28 mouse cellular contexts compared by ENCODE assay signal in genomic region chr5:21810924-21811323, GRCm38 (mm10). TPM values are rescaled to one million over a fixed set of nuclear protein-coding genes. Genes with fewer than 3 reads are reported as not detected.
DNase-seq lines count a peak whose midpoint lies in the region; ATAC-seq and TF ChIP-seq lines count a peak whose summit lies in the region.
"Had no signal": no experiment of that assay in that cellular context is flagged by ENCODE, and none has a peak within 500 bp of the region (broad histone marks: within the 10 kb centered on the region; RNA-seq: fewer than 3 reads in every experiment).

No protein-coding gene starts in this region.

- no peak for ATAC-seq in neural tube, embryonic 11.5 days (ENCODE audit: insufficient read depth, low FRiP score, low TSS enrichment)
- no peak for ATAC-seq in stomach, postnatal 0 days (ENCODE audit: low FRiP score, low TSS enrichment)
- ATAC-seq: activated CD4-positive, CD25-positive, alpha-beta regulatory T cell, adult 4 months; forebrain, embryonic 14.5 days; forebrain, embryonic 16.5 days; Patski had no signal

- TF ChIP-seq CTCF in stomach, postnatal 0 days (IDR thresholded peaks at IDR 0.05; ENCODE audit: low read depth), result no peak

- H3K9ac ChIP-seq in neural tube, embryonic 11.5 days (ENCODE audit: low read length), result no peak overlapping the region
- H3K9ac ChIP-seq in stomach, postnatal 0 days (ENCODE audit: low read length), result no peak overlapping the region
- H3K9ac ChIP-seq: embryonic facial prominence, embryonic 13.5 days; embryonic facial prominence, embryonic 15.5 days; forebrain, embryonic 12.5 days had no signal

- WGBS in neural tube, embryonic 11.5 days, result 84% methylated on average over 10 of the region's 10 CpGs
- WGBS in stomach, postnatal 0 days, result 70% methylated on average over 10 of the region's 10 CpGs

- no peaks in the 10 kb centered on the region for H3K36me3 ChIP-seq in neural tube, embryonic 11.5 days (ENCODE audit: control insufficient read depth, insufficient read depth, low read length)
- no peaks in the 10 kb centered on the region for H3K36me3 ChIP-seq in stomach, postnatal 0 days (ENCODE audit: control insufficient read depth, insufficient read depth, low read length)
- H3K36me3 ChIP-seq: embryonic facial prominence, embryonic 13.5 days; embryonic facial prominence, embryonic 15.5 days; forebrain, embryonic 10.5 days; forebrain, embryonic 12.5 days; G1E had no signal

- H3K4me2 ChIP-seq in neural tube, embryonic 11.5 days (ENCODE audit: low read depth), result no peak overlapping the region
- H3K4me2 ChIP-seq in stomach, postnatal 0 days (replicated peaks; ENCODE audit: low read depth), result no peak overlapping the region
- H3K4me2 ChIP-seq: embryonic facial prominence, embryonic 13.5 days; embryonic facial prominence, embryonic 15.5 days; forebrain, embryonic 12.5 days had no signal

- no peak overlapping the region for H3K27ac ChIP-seq in neural tube, embryonic 11.5 days (ENCODE audit: low read depth, low read length)
- H3K27ac ChIP-seq in stomach, postnatal 0 days (replicated peaks), result no peak overlapping the region
- H3K27ac ChIP-seq: embryonic facial prominence, embryonic 13.5 days; embryonic facial prominence, embryonic 15.5 days; forebrain, embryonic 10.5 days; forebrain, embryonic 12.5 days had no signal

- H3K9me3 ChIP-seq in neural tube, embryonic 11.5 days (ENCODE audit: control insufficient read depth, low read length), result no peaks in the 10 kb centered on the region
- no peaks in the 10 kb centered on the region for H3K9me3 ChIP-seq in stomach, postnatal 0 days (ENCODE audit: control insufficient read depth, low read length)
- H3K9me3 ChIP-seq: embryonic facial prominence, embryonic 13.5 days; embryonic facial prominence, embryonic 15.5 days; forebrain, embryonic 10.5 days; forebrain, embryonic 12.5 days; G1E had no signal

- H3K4me1 ChIP-seq in neural tube, embryonic 11.5 days (ENCODE audit: control insufficient read depth, insufficient read depth, low read length), result no peaks in the 10 kb centered on the region
- no peaks in the 10 kb centered on the region for H3K4me1 ChIP-seq in stomach, postnatal 0 days (replicated peaks; ENCODE audit: control insufficient read depth, insufficient read depth)
- H3K4me1 ChIP-seq: embryonic facial prominence, embryonic 13.5 days; embryonic facial prominence, embryonic 15.5 days; forebrain, embryonic 10.5 days; forebrain, embryonic 12.5 days had no signal

- TF ChIP-seq EP300 in stomach, postnatal 0 days (optimal IDR thresholded peaks at IDR 0.05), result no peak

- H3K4me3 ChIP-seq in neural tube, embryonic 11.5 days (ENCODE audit: low read depth, low read length), result no peak overlapping the region
- H3K4me3 ChIP-seq in stomach, postnatal 0 days (ENCODE audit: low read depth, low read length), result no peak overlapping the region
- H3K4me3 ChIP-seq: embryonic facial prominence, embryonic 13.5 days; embryonic facial prominence, embryonic 15.5 days; erythroblast, embryonic 14.5 days; forebrain, embryonic 10.5 days; forebrain, embryonic 12.5 days had no signal

- no peaks in the 10 kb centered on the region for H3K27me3 ChIP-seq in neural tube, embryonic 11.5 days (ENCODE audit: control insufficient read depth, insufficient read depth, low read length)
- H3K27me3 ChIP-seq in stomach, postnatal 0 days (ENCODE audit: control insufficient read depth, insufficient read depth, low read length), result no peaks in the 10 kb centered on the region
- H3K27me3 ChIP-seq: embryonic facial prominence, embryonic 13.5 days; embryonic facial prominence, embryonic 15.5 days; forebrain, embryonic 12.5 days; Patski had no signal

- peak; percentile 8 for DNase-seq in neural tube, embryonic 11.5 days (ENCODE audit: low spot score)
- no peak for DNase-seq in neural tube, embryonic 10.5 days (ENCODE audit: extremely low spot score, low spot score)
- DNase-seq in ES-CJ7 (ENCODE audit: low read depth, low spot score), result peak; percentile 81
- peak; percentile 85 for DNase-seq in R1 (ENCODE audit: low read depth, low spot score)
- DNase-seq in ovary, postnatal 14 days (ENCODE audit: low spot score), result no peak
- no peak for DNase-seq in stomach, postnatal 0 days (ENCODE audit: low spot score)
- DNase-seq in thymus, postnatal 25 days, result no peak
- DNase-seq: adrenal gland, adult 8-10 months; adrenal gland, postnatal 14 days; adrenal gland, postnatal 36 days; cerebellum, adult 11-12 months; cerebellum, adult 8-10 months; cerebellum, adult 9-11 months; cerebellum, postnatal 14 days; cerebellum, postnatal 36 days; embryo, embryonic 11 days had no signal

RNA-seq across cellular contexts. Expression of gene Psmc2, which starts 25.8 kb away (rescaled TPM):
- polyA plus RNA-seq in neural tube, embryonic 11.5 days (2014; fragmentation: Nextera tagmentation; extraction: Ambion mirVana), result 245 and 260 TPM in 2 replicates
- polyA plus RNA-seq in stomach, postnatal 0 days (2015; fragmentation: Nextera tagmentation; extraction: Ambion mirVana), result 126 and 127 TPM in 2 replicates

RNA-seq across cellular contexts. Expression of gene Dnajc2, which starts 25.9 kb away (rescaled TPM):
- polyA plus RNA-seq in neural tube, embryonic 11.5 days (2014; fragmentation: Nextera tagmentation; extraction: Ambion mirVana), result 91.2 and 92.4 TPM in 2 replicates
- 40.3 and 43.6 TPM in 2 replicates for polyA plus RNA-seq in stomach, postnatal 0 days (2015; fragmentation: Nextera tagmentation; extraction: Ambion mirVana)

RNA-seq across cellular contexts. Expression of gene Slc26a5, which starts 54.5 kb away (rescaled TPM):
- 0.08 TPM in 1 of 2 replicates, not detected in the other for polyA plus RNA-seq in neural tube, embryonic 11.5 days (2014; fragmentation: Nextera tagmentation; extraction: Ambion mirVana)
- polyA plus RNA-seq in stomach, postnatal 0 days (2015; fragmentation: Nextera tagmentation; extraction: Ambion mirVana), result not detected in 2 replicates
- polyA plus RNA-seq: activated CD4-positive, CD25-positive, alpha-beta regulatory T cell, adult 4 months; C2C12; embryonic facial prominence, embryonic 11.5 days; embryonic facial prominence, embryonic 15.5 days; erythroblast, embryonic 14.5 days; forebrain, embryonic 14.5 days; G1E; Patski had no signal

Comparison
In these comparisons a context has a peak if more than half of its experiments do, and no peak if none do; other contexts are left out.
1. DNase-seq: peak in neural tube, embryonic 11.5 days (single experiment), ES-CJ7 (single experiment) and R1 (single experiment); none in neural tube, embryonic 10.5 days (single experiment), ovary, postnatal 14 days (single experiment), stomach, postnatal 0 days (single experiment) and thymus, postnatal 25 days (single experiment).